Mouse (Mus musculus) heart, adult 2 months (tissue): ENCODE data around the gene Ift81.

Source experiments
- CTCF ChIP-seq: fragments of 200-600 bp; IDR thresholded peaks from 2 replicates; pipeline ENCODE4 v1.8.1; 2022; ENCODE audit warnings: antibody characterized with exemption, mild to moderate bottlenecking, moderate library complexity
- EP300 ChIP-seq: fragments of 200-500 bp; IDR thresholded peaks from 2 replicates; pipeline ENCODE4 v1.6.1; 2011; ENCODE audit warnings: low read depth, low read length, control low read depth; ENCODE audit not compliant: insufficient read depth
- POLR2A ChIP-seq: fragments of 200-500 bp; IDR thresholded peaks from 2 replicates; pipeline ENCODE4 v1.6.1; 2011; ENCODE audit warnings: mild to moderate bottlenecking, low read depth, low read length, control low read depth; ENCODE audit not compliant: insufficient read depth

DNA sequence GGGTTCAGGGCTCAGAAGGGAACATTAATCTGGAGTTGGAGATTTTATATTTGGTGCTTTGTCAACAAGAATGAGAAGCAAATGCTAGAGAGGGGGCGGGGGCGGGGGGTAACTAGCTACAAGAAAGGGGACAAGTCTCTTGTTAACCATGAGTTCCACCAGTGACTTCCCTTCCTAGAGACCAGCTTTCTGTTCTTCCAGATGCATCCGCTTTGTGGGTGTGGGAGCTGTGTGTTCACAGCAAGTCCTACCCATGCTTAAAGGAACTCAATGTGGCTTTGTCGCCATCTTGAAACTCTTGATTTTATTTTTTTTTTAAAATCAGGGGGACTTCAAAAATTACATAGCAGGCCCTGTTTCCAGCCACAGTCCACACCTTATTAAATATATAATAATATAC is 25.2 kb upstream of the Ift81 start:
- TF ChIP-seq POLR2A, result no peak
- no peak for TF ChIP-seq EP300
- TF ChIP-seq CTCF, result no peak
